Mouse (Mus musculus) layer of hippocampus, adult 9-11 months (tissue): Measurements from ENCODE around the gene BC035044.
"Not testable (repeated sequence)": the region's sequence is repeated elsewhere in the genome, so short reads cannot be mapped to it uniquely, and the experiment has no call there.

Experiments
- DNase-seq: peaks from one replicate; pipeline ENCODE4 v3.0.0; 2022

BC035044 gene

DNA sequence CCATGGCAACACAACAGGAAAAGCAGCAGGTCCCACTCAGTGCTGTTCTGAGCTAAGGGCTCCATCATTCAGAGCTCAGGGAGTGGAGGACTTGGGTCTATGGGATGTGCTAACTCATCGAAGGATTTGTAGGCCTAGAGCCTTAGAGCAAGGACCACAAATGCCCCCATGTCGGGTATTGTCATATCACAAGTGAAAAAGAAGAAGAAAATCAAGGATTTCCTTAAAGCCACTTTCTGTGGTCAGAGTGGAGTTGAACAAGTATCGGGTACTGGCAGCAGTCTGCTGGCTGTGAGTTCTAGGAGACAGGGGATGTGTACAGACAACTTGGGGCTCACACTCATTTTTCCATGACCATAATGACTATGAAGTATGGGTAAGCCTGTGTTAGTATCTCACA is 64.1 kb downstream of the BC035044 start:
- DNase-seq: no peak

DNA sequence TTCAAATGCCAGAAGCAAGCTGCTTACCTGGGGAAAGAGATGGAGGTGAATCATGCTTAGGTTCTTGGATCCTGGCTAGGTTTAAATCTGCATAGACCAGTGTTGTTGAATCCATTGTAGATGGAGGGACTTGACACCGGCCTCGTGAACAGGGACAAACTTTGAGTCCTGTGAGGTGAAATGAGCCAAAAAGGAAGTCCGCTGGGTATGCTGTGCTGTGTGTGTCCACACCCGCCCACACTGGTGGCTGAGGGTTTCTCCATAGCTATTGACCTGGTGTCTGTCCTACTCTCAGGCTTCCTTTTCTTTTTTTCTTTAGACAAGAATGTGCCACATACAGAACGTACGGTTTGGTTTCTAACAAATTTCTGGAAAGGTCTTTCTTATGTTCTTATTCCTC is 64.8 kb downstream of the BC035044 start, which contains the start of the genes Gm44511 and Klrb1b:
Gene Gm44511 (minus strand): TSS at position 184 of the 400 bp plus-strand sequence.
Gene Klrb1b (minus strand): TSS at position 200 of the 400 bp plus-strand sequence.
- DNase-seq: peak; percentile 55

DNA sequence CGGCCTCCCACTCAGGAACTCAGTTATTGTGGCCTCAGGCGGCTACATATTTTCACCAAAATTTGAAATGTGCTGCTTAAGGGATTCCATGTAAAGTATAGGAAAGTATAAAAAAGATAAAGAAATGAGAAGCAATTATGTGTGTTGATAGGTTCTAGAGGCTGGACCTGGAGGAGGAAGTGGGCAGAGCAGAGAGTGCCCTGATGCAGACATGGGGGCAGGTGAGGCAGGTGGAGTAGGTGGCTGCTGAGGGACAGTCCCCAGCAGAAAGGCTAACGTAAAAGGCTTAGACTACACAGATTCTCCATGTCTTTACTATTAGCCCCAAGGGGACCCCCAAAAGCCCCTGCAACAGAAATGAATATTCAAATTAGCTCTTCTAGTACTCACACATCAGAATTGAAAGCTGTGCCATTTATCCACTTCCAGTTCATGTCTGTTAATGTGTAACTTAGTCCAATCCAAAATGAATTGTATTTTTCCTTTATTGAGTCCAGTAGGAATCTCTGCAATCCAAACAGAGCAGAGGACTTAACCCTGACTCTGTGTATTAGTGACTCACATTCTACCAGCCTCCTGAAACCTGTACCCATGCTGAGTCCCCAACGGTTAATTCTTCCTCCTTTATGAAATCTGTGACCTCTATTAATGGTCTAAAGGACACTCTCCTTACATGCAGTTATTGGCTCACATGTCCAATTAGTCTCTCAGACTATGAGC is 72.7 kb downstream of the BC035044 start:
- DNase-seq: no peak

DNA sequence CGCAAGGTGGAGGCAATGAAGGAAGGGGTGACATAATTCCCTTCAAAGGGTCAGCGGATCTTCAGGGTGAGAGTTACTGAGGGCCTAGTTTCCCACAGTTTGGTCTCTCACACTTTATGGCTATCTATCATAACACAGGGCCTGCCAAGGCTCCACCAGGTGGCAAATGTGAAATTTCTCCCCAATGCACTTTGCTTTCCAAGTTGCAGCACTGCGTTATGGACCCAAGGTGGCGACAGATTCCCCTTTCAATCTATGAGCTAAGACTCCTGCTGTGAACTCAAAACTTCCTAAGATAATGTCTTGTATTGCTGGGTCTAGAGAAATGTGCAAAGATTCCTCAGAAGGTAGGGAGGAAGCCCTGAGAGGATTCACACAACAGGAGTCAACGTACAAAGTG is 82.4 kb downstream of the BC035044 start:
- no peak for DNase-seq

DNA sequence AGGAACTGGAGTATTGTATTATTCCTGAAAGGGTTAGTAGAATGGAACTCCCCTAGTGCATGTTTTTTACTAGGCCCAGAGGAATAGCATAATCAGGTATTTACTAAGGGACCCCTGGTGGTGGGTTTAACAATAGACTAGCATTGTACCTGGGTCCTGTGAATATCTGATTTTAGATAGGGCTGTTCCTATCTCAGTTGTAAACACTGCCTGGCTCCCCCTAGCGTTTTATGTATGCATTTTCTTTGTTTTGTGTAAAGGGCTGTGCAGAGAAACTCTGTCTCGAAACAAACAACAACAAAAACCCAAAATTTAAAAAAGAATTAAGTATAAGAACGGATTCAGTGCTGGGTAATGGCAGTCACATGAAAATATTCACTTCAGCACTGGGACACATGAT is 83.9 kb downstream of the BC035044 start:
- DNase-seq: no peak

DNA sequence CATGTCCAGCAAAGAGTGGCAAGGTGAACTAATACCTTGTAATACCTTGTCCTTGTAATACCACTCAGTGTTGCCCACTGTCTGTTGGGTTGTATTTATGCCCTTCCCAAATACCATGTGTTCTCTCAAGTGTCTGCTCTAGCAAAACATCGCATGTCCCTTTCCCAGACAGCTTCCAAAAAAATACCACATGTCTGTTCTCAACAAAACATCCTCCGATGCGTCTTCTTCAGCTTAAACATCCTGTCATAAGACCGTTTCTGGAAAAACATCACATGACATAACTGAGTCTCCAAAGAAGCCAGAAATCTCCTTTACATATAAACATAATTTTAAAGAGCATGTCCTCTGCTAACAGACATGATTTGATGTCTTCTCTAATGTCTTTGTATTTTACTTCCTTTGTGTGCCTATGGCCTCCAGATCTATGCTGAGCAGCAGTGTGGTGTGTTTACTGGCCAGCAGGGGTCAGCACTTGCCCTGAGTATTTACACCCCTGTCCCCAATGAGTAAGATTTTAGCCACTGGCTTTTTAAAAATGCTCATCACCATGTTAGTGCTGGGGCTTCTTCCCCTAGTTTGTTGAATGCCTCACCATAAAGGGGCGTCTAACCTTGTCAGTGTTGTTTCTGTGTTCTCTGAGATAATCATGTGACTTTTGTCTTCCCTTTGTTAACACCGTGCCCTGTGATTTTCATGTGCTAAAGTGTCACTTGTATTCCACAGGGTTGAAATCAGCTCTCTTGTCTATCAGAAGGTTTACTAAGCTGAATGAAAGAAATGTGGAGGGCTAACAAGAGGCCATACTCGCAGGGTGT is 85.9 kb downstream of the BC035044 start:
- peak; percentile 52 for DNase-seq

DNA sequence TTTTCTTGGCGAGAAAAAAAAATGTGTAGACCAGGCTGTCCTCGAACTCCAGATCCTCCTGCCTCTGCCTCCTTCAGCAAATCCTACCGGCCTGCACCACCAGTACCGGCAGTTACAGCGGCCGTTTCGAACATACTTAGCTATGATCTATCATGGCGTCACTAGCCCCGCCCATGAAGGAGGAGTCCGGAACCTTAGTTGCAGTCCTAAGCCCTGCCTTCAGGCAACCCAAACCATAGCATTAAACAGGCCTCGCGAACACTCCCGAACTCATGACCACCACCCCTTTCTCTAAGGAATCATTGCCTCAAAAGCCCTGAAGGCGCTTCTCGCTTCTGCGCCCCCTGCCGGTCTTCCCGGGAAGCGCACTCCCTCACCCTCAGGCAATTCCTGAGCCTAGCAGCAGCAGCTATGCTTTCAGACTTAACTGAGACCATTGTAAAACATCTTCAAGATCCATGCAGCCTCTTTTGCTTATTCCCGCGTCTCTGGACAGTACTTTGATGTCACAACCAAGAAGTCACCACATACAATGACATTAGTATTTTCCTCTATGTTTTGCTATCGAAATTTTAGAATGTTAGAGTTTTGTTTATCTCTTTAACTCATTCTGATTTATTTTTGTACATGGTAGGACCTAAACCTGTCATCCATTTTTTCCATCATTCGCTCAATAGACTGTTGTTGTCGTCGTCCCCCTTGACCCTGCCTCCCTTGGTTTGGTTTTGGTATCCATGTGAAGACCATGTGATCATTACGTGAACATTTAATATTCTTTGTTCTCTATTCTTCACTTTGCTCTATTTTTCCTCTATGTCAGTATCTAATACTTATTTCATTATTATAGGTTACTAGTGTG is 87.7 kb downstream of the BC035044 start:
- DNase-seq: peak; percentile 97

DNA sequence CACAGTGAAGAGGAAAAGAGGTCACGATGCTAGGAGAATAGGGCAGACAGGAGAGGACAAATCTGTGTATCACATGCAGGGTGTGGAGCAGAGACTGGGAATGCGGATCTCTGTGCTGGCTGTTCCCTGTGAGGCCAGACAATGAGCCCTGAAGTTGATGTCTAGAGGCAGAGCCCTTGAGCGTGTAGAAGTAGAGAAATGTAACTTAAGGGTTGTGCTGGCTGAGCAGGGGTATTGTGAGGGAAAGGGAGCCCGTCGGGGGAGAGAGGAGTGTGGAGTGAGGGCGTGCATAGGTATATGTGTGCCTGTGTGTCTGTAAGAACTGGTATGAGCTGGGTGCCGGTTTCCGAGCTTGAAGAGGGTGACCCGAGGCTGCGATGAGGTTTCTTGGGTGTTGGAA is 88.4 kb downstream of the BC035044 start:
- peak; percentile 24 for DNase-seq

DNA sequence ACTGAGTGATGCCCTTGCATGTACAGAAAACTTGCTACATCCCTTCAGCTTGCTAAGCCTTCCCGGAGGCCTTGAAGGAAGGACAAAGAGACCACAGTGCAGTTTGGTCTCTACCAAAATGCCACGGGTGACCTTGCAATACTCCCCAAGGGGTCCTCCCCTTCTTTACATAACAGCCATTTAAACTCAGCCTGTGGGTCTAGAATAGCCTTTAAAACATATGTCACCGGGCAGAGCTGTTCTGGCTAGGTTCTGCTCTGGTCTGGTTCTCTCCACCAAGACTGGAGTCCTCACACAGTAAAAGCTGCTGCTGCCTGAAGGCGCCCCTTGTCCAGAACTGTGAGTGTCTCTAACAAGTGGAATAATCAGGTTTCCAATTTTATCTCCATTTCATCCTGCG is 90.2 kb downstream of the BC035044 start:
- DNase-seq: not testable (repeated sequence)

DNA sequence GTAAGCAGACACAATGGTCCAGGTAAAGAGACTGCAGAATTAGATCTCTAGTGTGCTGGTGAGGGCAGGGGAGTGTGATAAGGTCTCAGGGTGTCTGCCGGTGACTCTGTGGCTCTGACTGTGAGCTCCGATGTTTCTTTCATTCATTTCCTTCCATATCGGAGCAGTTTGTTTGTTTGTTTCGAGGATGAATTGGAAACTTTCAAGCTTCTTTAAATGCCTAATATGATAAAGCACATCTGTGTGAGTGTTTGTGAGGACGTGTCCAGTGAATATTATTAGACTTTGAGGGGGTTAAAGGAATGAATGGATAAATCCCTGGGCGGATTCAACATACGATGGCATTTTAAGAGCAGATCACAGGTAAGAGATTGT is 91.0 kb downstream of the BC035044 start:
- no peak for DNase-seq

DNA sequence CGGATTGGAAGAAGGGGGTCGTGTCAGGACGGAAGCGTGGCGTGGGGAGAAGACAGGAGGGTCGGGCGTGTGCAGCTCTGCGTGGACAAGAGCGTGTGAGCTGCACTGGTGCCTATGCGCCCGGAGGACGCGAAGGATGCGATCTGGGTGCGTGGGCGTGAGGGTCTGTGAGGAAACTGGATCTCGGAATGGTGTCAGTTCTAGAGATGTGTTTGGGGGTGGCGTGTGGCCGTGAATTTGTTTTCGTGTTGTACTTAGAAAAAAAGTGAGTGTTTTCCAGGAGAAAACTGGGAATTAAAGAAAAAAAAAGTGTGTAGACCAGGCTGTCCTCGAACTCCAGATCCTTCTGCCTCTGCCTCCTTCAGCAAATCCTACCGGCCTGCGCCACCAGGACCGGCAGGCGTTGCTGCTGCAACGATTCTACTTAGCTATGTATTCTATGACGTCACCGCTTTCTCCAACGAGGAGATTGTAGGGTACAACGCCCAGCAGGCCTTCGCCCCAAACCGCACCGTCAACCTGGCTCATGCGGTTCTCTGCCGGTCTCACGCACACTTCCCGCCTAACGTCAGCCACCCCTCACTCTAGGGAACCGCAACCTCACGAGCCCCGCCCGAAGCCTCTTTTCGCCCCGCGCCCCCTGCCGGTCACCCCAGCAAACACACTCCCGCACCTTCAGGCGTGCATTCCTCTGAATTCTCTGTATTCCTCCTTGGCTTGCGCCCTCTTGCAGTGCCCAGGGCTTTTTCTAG is 91.6 kb downstream of the BC035044 start:
- DNase-seq: peak; percentile 87
